Comparison of ENCODE assay signal across 8 mouse cellular contexts in the genomic region with DNA sequence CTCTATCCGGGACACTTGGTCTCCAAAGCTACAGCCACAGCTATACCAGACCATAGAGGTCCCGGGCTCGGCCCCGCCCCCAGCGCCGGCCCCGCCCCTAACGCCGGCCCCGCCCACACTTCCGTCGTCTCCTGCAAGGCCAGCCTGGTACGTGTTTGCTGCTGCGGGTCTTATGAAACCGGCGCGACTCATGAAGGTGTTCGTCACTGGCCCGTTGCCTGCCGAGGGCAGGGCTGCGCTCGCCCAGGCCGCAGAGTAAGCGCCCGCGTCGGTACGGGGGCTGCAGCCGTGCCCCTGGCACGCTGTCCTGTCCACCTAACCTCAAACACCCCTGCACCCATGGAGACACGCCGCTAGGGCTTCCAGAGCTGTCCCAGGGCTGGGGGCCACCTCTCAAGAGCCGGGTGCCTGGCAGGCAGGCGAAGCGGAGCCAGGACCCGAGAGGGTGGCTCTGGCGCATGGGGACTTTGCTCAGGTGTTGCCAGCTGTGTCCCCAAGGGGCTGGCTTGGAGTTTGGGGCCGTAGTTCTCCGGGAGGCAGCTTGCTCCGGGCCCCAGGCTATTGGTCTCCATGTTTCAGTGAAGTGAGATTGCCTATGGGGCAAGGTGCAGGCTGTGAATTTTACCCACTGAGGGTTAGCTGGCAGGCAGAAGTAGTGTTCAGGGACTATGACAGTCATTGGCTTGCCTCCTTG. TPM values are rescaled to one million over a fixed set of nuclear protein-coding genes. Genes with fewer than 3 reads are reported as not detected.
DNase-seq lines count a peak whose midpoint lies in the region; ATAC-seq lines count a peak whose summit lies in the region.

A gene (plus strand): TSS at position 116 of the 694 bp plus-strand sequence.

- 0% methylated on average over 32 of the region's 40 CpGs for WGBS in hindbrain, embryonic 11.5 days

- peaks cover 2% of the 10 kb centered on the region; the same call in 1 of the 2 replicates for H3K4me1 ChIP-seq in hindbrain, embryonic 11.5 days (replicated peaks; ENCODE audit: control insufficient read depth, insufficient read depth, low read length)

- H3K4me2 ChIP-seq in hindbrain, embryonic 11.5 days (replicated peaks; ENCODE audit: low read depth, low read length), result peak within 1 kb of the TSS; percentile 94

- no peaks in the 10 kb centered on the region for H3K36me3 ChIP-seq in hindbrain, embryonic 11.5 days (ENCODE audit: control insufficient read depth, insufficient read depth, low read length)

- peak; percentile 92 for ATAC-seq in hindbrain, embryonic 11.5 days (ENCODE audit: low FRiP score)

- DNase-seq in MEL-GATA-1-ER (ENCODE audit: extremely low read depth, low read depth), result peak; percentile 60
- peak; percentile 69 for DNase-seq in cerebellum, adult 8-10 months
- DNase-seq in frontal cortex, adult 2 months (ENCODE audit: extremely low spot score in 1 of 2, low spot score in 1 of 2), result peak in 1 of 2 experiments; percentile 73
- peak; percentile 91 for DNase-seq in hindbrain, embryonic 11.5 days (ENCODE audit: low spot score)
- peak; percentile 58 to 71 for DNase-seq in layer of hippocampus, postnatal 10 days (ENCODE audit: low spot score in 2 of 2)
- peak; percentile 84 for DNase-seq in lung, postnatal 10 days
- DNase-seq in ovary, postnatal 36 days (ENCODE audit: low spot score), result peak; percentile 83
- peak; percentile 82 for DNase-seq in thymus, postnatal 25 days

- H3K9ac ChIP-seq in hindbrain, embryonic 11.5 days (ENCODE audit: low read depth, low read length), result peak within 1 kb of the TSS; percentile 74

- no peaks in the 10 kb centered on the region for H3K27me3 ChIP-seq in hindbrain, embryonic 11.5 days (ENCODE audit: control insufficient read depth, insufficient read depth, low read length)

- H3K9me3 ChIP-seq in hindbrain, embryonic 11.5 days (ENCODE audit: control insufficient read depth, low read length), result no peaks in the 10 kb centered on the region

- peak within 1 kb of the TSS; percentile 63 for H3K4me3 ChIP-seq in hindbrain, embryonic 11.5 days (ENCODE audit: low read depth, low read length)

- H3K27ac ChIP-seq in hindbrain, embryonic 11.5 days (ENCODE audit: low read depth, low read length), result peak within 1 kb of the TSS; percentile 58; the same call in 1 of the 2 replicates

RNA-seq across cellular contexts. Expression of the gene that starts here (rescaled TPM):
- polyA plus RNA-seq in frontal cortex, adult 2 months (2012; rRNA removed), result 31.4 and 31.7 TPM in 2 replicates
- 39.0 and 46.9 TPM in 2 replicates for polyA plus RNA-seq in hindbrain, embryonic 11.5 days (2014; fragmentation: Nextera tagmentation; extraction: Ambion mirVana)
- 10 to 100 TPM; 13.0 to 15.1 TPM for total RNA-seq in layer of hippocampus, postnatal 10 days (2021)
